Mouse (Mus musculus): Measurements from ENCODE around the gene Pkdrej.
A peak's percentile ranks its signal among the peaks of the same experiment; 100 is the strongest.

DNA sequence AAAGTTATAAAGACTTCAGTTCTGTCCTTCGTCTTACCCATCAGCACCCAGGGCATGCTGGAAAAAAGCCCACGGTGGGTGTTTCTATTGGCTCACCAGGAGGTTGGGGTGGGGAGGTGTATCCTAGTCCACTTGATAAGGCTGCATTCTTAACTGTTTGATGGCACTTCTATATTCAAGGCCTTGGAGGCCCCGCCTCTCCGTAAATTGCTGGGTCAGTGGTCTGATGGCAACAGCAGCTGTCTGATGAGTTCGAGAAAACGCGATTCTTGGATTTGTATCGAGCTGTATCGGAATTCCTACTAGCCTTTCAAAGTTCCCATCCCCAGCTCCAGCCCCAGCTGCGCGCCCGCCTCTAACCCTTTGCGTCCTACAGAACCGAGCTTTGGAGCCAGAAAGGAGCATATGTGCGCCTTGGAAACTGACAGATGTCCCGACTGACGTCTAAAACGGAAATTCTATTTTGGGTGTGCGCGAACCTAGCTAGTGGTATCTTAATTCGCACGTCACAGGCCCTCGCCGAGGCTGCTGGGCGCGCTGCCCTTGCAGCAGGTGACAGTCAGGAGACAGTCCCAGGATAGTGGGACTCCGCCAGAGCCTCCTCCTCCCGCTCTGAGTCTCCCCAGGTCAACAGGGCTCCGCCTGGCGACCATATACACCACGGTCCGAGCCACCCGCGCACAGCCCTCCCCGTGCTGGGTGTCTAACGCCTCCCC lies 10.6 kb downstream of the Pkdrej start:
- TF ChIP-seq EP300 (IDR thresholded peaks at IDR 0.05; ENCODE audit: insufficient read depth, low read depth, low read length): peak; percentile 91
- TF ChIP-seq CTCF (IDR thresholded peaks at IDR 0.05): peak; percentile 52

All from heart, adult 2 months (tissue).